Mouse (Mus musculus) gastrocnemius, adult 18-20 months (tissue): ENCODE results near the gene Skida1. TPM values are rescaled to one million over a fixed set of nuclear protein-coding genes. Genes with fewer than 3 reads are reported as not detected.

ENCODE experiments used
- DNase-seq: peaks from one replicate; pipeline ENCODE4 v3.0.0; 2021; ENCODE audit warnings: low spot score
- total RNA-seq, 2 experiments: library from RNA; stranded (reverse); gene quantifications; 2 replicates each; pipeline ENCODE4 v1.2.3; 2021

Gene Skida1
- total RNA-seq, 2 experiments from 2014 or later = 0.07 to 0.12 TPM

DNA sequence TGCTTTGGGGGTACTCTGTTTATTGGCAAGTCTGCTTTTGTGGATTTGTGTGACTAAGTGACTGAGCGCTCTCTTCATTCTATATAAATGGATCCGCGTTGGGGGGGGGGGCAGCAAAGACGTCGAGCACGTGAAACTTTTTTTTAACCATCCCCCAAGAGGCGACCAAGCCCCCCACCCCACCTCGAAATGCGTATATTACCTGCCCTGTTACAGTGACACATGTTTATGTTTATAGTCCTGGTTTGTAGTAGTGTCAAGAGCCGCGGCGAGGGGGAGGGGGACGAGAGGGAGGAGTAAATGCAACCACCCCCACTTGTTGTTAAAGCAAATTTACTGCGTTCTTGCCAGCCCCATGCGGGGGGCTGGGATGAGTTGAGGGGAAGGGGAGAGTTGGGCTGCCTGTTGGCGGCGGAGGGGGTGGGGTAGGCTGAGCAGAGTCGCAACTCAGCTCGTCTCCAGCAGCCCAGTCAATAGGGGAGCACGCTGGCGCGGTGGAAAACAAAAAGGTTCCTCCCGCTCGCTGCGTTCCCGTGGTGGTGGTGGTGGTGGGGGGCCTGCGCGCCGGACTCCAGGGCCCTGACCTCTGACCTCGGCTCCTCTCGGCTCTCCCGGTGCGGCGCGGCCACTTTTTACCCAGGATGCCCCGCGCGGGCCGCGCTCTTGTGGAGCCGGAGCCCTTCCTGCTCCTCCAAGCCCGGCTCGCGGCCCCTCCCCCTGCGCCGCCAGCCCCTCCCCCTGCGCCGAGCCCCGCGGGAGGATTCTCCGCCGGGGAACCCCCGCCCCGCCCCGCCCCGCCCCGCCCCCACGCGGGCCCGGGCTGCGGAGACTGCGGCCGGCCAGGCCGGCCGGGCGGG is 7.3 kb upstream of the Skida1 start:
- peak; percentile 95 for DNase-seq

DNA sequence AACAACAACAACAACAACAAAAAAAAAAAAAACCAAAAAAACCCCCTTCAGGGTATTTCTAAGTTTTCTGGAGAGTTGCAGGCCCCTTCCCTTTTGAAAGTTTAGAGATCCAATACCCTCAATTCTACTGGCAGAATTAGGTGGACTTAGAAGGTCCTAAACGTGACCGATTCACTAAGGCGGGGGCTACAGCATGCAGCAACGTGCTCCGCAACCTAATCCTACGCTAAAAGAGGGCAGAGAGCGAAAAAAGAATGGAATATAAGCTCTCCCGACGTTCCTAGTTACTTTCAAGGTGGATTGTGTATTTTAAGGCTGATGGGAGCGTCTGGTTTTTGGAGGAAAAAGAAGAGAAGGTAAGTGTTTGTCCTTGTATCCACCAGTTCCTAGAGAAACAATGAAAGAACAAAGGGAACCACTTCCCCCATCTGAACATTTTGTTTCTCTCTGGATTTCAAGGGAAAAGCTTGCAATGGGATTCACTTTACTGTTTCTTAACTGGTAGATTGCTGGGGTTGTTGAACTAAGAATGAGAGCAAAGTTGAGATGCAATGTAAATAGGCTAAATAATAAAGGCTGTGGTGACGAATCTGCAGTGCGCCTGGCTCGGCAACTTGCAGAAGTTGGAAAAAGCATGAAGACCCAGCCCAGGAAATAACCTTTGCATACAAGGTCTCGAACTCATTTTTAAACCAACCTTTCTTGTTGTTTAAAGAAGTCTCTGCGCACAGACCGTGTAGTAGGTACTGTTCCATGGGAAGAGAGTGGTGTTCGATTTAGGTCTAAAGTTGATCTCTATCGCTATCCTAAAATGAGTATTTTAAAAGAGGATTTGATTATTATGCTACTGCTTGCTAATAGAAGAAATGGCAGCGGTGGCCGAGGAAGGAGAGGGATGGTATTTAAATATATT is 6.4 kb upstream of the Skida1 start, which contains the start of gene Mllt10:
Gene Mllt10, plus strand, starts transcription at position 222 of the 913 bp plus-strand sequence.
- no peak for DNase-seq

DNA sequence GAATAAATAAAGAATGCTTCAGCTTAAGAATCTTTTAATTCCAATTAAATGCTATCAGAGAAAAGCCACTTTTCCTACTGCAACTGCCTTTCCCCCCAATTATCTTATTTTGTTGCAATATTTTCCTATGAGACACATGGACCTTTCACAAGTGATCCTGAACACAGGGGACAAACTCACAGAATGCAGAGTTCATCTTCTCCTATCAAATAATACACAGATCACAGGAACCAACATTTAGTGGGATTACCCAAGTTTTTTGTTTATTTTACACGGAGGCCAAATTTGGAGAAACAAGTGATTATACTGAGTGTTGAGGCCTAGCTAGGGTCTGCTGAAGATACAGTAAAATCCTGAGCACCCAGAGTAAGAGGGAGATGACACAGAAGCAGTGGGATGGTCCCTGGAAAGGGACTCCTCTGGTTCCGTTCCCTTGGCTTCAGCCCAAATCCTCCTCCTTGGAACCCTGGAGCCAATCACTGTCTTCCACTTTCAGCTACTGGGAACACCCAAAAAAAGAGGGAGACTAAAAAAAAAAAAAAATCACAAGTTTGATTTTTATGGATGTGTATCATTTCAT is 5.2 kb upstream of the Skida1 start:
- peak; percentile 45 for DNase-seq

DNA sequence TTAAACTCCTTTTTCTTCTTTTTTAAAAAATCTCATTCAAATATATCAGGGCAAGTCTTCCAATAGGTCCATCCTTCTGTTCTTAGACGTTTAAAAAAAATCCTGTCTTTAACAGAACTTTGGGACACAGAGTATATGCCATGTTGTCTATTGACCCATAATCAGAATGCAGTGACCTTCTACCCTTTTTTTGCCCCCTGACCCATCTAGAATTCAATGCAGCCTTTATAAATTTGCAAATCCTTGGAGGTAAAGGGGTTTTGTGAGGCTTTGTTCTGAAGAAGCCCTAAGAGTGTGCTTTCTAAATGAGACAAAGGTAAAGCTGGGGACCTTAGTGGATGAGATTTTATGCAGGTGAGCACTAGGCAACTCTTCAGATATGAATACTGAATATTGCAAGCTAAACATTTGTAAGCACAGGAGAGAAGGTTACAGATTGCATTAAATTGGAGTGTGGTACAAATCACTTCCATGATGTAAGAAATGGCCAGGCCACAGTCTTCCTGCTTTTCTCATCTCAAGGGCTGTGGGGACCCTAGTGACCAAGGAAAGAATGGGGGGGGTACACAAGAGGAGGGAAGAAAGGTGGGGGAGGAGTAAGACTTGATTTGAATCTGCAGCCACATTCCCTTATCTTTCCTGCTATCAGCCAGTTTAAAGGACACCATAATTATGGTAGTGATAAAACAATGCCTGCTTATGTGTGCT is 4.5 kb upstream of the Skida1 start:
- DNase-seq = no peak

DNA sequence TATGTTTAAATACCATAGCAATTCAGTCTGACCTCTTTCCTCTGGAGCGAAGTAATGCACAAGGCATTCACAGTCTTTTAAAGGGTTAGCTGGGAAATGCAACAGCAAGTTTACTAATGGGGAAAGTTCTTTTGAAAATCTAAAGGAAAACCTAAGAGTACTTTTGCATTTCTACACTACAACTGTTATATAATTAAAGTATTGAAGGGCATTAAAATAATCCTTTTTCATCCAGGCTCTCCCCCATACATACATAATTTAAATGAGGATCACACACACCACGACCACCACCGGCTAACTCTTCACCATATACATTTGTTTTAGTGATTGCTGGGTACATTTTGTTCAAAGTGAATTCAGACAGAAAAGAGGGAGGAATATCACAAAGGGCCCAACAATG is 3.7 kb upstream of the Skida1 start:
- no peak for DNase-seq

DNA sequence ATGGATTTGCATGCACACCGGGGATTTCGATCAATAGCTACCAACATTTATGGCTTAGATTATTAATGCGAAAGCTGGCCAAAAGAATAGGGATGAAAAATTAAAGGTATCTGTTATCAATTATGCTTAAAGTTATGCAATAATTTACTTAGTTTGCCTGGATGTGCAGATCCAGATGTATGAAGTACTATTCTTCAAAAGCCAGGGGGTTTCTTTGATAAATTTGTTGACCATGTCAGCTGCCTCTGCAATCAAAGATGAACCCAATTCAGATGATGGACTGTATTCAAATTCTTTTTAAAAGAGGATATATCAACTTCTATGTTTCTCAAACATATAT is 3.0 kb upstream of the Skida1 start:
- DNase-seq = no peak

DNA sequence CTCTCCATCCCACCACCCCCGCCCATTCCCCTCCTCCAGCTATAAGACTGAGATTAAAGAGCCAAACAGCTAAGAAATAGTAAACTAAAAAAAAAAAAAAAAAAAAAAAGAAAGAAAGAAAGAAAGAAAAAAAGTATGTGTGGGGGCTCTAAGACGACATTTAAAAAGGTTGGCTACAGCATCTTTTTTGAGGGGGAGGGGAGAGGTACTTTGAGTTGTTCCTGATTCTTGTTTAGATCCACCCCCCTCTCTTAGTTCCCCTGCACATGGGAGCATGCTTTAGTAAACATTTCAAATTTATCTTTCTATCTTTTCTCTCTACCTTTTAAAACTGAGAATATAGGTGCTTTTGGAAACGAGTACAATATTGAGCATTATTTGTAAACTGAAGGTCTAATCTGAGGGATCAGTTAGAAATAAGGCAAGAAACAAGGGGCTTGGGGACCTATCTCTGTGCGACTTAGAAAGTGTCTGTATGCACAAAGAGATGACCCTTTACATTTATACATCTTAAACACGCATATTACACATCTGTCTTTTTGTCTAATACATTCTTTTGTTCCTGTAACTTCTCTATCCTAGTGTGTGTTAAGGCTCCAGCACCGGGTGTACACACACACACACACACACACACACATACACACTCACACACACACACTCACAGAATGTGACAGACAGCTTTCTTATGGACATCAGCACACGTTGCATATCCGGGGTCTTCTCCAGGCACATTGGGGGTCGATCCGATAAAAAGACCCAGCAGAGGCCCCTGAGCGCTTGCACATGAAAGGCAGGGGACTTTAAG is 2.4 kb upstream of the Skida1 start:
- DNase-seq = no peak

DNA sequence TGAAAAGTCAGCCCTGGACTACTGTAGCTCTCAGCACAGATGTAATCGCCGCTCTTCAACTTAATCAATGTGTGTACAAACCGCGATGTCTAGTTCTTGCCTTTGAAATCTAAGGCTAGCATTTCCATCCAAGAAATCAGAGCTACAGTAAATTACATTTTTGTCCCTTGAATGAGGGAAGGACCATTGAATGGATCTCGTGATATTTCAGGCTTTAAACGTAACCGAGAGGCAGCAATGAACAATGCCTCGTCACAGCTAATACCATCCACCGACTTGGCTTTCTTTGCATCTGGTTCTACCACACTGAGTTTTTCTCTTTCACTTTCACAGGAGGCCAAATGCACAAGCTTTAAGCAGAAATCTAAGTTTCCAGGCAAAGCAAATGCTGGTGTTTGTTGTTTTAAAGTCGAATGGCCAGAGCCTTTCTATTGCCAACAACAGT is 1.7 kb upstream of the Skida1 start:
- DNase-seq = no peak

DNA sequence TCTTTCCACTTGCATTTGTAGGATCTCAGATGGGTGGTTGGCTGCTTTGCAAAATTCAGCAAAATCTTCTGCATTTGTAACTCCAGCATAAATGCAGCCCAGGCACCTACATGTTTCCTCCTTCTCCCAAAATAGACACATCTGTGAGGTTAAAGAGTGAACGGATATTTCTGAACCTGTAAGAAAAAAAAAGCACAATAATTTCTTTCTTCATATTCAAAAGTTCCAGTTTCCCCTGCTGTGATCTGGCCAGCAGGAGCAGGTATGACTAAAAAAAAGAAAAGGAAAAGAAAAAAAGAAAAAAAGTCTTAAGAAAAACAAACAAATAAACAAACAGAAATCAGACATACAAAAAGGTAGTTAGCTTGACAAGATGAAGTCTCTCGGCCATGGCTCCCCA is 1.2 kb upstream of the Skida1 start:
- DNase-seq = no peak

DNA sequence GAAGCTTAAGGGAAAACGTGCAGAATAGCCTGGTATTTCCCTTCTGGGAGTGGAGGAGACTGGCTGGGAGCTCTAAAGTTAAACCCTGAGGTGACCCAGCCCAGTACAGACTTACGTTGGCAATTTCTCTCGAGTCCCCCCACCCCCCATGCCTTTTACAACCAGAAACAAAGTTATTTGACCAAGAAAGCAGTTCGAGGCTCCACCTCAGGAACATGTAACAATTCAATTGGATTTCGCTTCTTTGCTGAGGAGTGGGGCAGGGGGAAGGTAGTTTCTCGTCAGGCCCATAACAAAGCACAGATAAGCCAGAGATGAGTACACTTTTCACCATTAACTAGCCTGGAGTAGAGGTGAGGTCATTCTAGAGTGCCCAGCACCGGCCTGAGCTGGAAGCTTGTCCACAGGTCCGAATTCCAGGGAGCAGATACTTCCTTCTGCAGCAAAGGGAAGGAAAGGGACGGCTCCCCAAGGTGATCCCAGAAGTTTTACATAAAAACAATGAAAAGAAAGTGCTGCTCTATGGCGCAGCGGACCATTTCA is 499 bp upstream of the Skida1 start:
- DNase-seq = no peak

DNA sequence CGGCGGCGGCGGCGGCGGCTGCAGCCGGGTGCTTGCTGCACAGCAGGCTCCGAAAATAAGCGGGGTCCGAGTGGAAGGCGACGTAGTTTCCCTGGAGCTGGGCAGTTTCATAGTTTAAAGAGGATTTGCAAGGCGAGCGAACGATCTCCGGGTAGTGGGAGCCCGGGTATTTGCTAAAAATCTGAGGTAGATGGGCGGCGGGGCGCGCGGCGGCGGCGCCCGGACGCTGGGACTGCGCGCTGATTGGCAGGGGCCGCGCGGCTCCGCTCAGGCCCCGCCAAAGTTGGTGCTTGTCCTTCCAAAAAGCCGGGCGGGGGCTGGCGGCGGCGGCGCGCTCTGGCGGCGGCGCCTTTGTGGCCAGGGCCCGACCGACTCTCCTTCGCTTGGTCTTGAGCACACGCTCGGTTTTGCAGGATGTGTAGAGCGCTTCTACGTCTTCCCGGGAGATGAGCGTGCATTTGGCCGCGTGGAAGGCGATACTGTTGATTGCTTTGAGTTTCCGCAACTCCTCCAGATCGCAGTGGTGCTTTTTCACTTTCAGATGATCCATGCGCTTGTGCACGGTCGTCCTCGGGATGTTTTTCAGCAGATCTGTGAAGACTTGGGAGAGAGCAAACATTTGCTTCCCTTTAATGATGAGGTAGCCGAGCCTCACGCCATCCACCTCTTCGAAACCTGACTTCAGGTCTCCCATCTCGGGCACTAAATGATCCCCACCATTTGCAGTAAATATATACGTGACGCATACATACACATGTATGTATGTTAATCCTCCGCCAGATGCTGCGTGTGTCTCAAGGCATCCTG is 1.0 kb downstream of the Skida1 start:
- DNase-seq = peak; percentile 58

DNA sequence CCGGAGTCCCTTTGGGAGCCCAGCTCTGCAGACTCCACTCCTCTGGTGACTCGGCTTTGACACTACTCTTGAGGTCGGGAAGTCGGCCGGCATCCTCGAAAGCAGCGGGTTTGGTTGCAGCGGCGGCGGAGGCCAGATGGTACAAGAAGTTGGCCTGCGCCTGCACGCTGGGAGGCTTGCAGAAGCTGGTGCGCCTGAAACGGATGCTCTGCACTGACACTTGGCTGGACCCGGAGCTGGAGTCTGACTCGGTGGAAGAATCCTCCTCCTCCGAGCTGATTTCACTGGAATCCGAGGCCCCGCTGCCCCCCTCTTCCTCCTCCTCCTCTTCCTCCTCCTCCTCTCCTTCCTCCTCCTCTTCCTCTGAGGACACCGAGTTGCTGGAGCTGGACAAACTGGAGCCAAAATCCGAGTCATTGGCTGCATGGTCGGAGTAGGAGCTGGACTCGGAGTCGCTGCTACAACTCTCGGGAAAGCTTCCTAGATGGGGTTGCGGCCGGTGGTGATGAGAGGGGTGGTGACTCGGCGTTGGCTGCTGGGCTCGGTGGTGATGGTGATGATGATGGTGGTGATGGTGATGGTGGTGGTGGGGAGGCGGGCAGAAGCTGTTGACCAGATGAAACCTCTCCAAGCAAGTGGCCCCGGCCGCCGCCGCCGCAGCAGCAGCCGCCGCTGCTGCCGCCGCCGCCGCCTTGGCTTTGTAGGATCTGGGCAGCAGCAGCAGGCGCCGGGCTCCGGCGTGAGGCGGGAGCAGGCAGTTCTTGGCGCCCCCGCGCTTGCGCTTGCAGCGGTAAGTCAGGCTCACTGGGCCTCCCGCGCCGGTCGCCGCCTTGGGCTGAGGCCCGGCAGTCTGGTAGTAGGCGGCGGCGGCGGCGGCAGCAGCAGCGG is 1.8 kb downstream of the Skida1 start:
- peak; percentile 77 for DNase-seq

DNA sequence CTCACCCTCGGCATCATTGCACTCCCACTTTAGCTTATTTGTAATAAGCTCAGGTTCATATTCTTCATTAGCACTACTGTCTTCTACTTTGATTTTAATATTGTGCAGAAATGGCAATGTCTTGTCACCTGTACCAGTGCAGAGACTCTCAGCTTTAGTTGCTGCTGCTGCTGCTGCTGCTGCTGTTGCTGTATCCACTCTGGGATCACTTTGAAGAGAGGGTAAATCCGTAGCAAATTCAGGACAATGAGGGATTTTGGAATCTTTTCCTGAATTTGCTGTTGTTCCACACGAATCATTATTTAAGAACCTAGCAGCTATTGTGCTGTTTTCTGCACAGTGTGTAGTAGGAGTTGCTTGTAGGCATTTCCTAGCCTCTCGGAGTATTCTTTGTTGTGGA is 2.7 kb downstream of the Skida1 start:
- no peak for DNase-seq

DNA sequence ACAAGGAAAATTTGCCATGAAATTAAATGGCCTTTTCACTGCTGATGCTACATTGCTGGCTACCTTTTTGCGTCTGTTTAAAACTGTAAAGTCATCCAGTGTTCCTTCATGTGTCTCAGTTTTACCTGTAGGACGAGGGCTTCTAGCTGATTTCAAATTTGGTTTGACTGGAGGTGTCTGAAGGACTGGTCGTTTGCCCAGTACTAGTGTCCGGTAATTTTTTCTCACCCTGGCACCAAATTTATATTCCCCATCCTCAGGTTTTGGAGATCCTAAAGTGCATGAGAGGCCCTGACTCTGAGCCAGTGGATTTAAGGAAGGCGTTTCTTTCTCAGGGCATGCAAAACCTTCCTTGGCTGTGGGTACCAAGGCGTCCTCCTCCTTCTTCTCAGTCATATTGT is 3.1 kb downstream of the Skida1 start:
- no peak for DNase-seq

DNA sequence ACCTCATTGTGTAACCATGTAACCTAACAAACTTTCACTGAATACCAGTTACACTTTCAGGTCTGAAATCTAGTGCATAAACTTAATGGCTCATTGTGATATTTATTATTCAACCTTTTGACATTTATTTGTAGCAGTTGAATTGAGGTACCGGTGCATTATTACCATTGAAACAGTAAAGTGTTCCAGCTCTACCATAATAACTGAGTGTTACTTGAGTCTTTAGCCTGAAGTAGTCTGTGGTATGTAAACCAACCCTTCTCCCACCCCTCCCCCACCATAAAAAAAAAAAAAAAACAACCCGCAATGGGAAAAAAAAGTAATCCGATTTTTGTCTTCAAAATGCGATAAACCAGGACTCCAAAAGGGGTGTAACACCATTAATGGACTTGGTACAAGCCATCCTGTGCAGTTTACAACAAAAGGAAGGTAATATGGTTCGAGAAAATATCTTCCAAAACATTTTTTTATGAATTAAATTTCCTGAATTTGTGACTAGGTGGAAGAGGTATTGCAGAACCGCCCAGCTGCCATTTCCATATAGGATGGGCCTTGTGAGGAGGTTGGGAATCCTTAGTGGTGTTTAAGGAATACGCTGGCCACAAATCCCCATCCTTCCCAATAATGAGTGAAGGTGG is 3.6 kb downstream of the Skida1 start:
- no peak for DNase-seq

DNA sequence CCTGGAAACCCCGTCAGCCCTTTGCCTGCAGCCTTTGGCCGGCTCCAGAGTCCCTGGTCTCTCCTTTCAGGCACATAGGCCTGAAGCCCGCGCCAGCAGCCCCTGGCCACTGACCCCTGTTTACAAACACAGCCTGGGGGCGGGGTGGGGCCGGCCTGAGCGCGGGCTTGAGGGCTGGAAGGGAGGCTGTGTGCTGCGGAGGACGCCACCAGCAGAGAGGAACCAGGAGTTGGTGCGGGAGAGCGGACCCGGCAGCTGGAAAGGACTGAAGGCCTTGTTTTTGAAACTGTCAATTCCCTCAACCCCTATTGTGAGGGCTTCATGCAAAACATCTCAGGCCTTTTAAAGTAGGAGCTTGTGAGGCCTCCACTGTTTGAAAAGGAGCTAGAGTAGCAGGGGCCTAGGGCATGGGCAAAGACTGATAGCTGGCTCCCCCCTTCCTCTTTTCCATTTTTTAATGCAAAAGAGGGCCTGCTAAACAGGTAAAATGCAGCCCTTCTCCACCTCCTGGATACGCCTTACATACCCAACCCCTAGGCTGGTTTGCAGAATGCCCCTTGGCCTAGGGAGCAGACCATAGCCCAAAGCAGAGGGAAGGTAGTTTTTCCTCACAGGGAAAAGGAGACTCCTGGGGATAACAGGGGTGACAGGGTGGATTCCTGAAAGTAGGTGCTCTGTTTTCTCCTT is 7.5 kb downstream of the Skida1 start:
- no peak for DNase-seq
